Mouse (Mus musculus): Measurements from ENCODE around the gene Tmem59l. TPM values are rescaled to one million over a fixed set of nuclear protein-coding genes. Genes with fewer than 3 reads are reported as not detected.

The Tmem59l gene
- polyA plus RNA-seq, 1 experiment from 2014 or later = 6.6 TPM

GRCm38 (mm10) chr8:70493692-70494415, 6.7 kb upstream of the Tmem59l start:
- ATAC-seq (ENCODE audit: borderline replicate concordance, extremely low read depth, low FRiP score, low TSS enrichment) = no peak
- peak overlapping the region; percentile 97 for H3K27ac ChIP-seq
- peak overlapping the region; percentile 63 for H3K9ac ChIP-seq
- H3K27me3 ChIP-seq = peaks cover 97% of the 10 kb centered on the region
- peak overlapping the region; percentile 82 for H3K4me2 ChIP-seq
- H3K4me3 ChIP-seq = peak overlapping the region; percentile 54
- H3K4me1 ChIP-seq = peaks cover 59% of the 10 kb centered on the region
- under 1% methylated on average over 44 of the region's 47 CpGs for WGBS
- H3K36me3 ChIP-seq = no peaks in the 10 kb centered on the region
- H3K9me3 ChIP-seq = no peaks in the 10 kb centered on the region

DNA sequence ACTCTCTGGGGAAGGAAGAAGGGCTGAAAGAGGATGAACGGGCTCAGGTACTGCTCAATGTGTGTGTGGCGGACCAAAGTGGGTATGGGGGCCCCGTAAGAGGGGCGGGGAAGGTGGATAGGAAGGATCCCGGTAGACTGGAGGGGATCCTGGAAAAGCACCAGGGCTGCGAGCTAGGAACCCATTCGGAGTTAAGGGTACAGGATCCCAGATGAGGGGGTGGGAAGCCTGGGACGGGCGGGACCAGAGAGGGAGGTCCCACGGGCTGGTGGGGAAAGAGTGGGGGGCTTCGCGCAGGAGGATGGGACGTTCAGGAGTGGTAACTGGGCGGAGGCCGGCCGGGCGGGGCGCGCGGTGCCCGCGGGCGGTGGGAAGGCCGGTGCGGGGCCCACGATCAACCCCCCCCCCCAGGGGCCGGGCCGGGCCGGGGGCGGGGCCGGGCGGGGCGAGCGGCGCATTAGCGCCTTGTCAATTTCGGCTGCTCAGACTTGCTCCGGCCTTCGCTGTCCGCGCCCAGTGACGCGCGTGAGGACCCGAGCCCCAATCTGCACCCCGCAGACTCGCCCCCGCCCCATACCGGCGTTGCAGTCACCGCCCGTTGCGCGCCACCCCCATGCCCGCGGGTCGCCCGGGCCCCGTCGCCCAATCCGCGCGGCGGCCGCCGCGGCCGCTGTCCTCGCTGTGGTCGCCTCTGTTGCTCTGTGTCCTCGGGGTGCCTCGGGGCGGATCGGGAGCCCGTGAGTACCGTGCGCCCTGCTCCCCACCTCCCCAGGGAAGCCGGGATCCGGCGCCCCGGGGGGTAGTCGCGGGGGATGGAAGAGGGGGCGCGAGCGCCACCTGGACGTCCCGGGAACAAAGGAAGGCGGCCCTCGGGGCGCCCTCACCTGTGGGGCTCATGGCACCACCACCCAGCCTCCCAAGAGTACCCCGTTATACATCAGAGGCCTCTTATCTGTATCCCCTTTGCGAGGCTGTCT, 5.8 kb upstream of the Tmem59l start, which contains the start of gene Crlf1:
Crlf1 (plus strand) TSS at position 495 of the 977 bp plus-strand sequence.
- Histone ChIP-seq H3K4me3 (peak within 1 kb of the TSS; percentile 54), H3K27me3 (peaks cover 97% of the 10 kb centered on the region), H3K4me1 (peaks cover 68% of the 10 kb centered on the region), H3K36me3 (no peaks in the 10 kb centered on the region), H3K9me3 (no peaks in the 10 kb centered on the region), H3K27ac (peak within 1 kb of the TSS; percentile 97), H3K9ac (peak within 1 kb of the TSS; percentile 63), H3K4me2 (peak within 1 kb of the TSS; percentile 82)
- WGBS = under 1% methylated on average over 53 of the region's 93 CpGs
- peak; percentile 16; the same call in 1 of the 2 replicates for ATAC-seq (ENCODE audit: borderline replicate concordance, extremely low read depth, low FRiP score, low TSS enrichment)

DNA sequence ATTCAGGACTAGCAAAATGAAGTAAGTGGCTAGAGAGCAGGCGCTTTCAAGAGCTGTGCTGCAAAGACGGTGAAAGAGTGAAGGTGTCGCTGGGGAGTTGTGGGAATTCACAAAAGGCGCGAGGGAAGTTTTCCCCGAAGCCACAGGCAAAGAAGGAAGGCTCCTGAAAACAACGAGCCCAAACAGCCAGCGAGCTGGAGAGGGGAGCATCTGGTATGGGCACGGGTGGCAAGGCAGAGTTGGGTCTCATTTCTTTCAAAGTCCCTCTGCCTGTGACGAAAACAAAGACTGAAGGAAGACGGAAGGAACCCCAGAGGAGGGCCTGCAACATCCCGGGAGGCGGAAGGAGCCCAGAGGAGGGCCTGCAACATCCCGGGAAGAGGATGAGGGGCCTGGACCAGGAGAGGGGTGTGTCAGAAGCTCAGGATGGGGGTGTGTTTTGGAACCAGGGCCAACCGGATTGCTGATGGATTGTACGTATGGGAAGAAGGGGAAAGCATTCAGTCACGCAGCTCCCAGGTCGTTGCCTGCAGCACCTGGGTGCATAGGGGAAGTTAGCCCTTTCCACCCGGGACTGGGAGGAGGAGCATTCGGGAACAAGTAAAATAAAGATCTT, 3.8 kb upstream of the Tmem59l start:
- peak overlapping the region; percentile 54; the same call in 1 of the 2 replicates for H3K4me3 ChIP-seq
- ATAC-seq (ENCODE audit: borderline replicate concordance, extremely low read depth, low FRiP score, low TSS enrichment) = no peak
- peak overlapping the region; percentile 97 for H3K27ac ChIP-seq
- H3K36me3 ChIP-seq = no peaks in the 10 kb centered on the region
- H3K9ac ChIP-seq = no peak overlapping the region
- H3K4me2 ChIP-seq = peak overlapping the region; percentile 82
- no peaks in the 10 kb centered on the region for H3K9me3 ChIP-seq
- H3K27me3 ChIP-seq = peaks cover 98% of the 10 kb centered on the region
- peaks cover 81% of the 10 kb centered on the region for H3K4me1 ChIP-seq
- WGBS = 5% methylated on average over 20 of the region's 20 CpGs

DNA sequence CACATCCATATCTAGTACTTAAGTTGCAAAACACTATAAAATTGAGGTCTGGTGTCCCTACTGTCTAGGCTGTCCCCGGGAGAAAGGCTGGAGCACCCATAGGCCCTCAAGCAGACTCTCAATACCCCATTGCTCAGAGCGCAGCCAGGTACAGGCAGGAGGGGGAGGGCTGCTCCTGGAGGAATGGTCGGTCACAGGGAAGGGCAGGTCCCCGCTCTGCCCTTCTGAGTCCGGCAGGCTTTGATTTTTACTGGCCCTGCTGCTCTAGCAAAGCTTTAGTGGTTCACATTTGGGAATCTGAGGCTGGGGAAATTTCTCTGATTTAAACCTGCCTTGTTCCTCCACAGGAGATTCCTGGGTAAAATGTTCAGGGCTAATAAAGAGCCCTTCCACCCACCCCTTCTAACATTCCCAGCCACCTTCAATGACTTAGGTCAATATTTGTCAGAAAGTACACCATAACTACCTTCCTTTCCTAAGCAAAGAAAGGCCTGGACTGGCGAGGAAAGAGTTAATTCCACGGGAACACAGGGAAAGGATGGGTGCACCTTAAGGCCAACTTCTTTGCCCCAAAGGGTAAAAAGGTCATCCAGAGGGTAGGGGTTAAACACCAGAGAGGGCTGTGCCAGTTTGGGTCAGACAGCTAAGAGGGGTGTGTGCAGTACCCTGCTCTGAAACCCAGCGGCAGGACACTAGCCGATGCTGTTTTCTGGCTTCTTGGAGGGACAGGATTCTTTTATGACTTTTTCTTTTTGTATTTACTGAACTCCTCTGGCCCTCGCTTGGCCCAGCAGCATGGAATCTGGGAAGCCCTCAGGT, 3.1 kb upstream of the Tmem59l start:
- H3K27ac ChIP-seq = peak overlapping the region; percentile 97
- H3K4me3 ChIP-seq = peak overlapping the region; percentile 54; the same call in 1 of the 2 replicates
- H3K9ac ChIP-seq = peak overlapping the region; percentile 33; the same call in 1 of the 2 replicates
- no peak for ATAC-seq (ENCODE audit: borderline replicate concordance, extremely low read depth, low FRiP score, low TSS enrichment)
- 14% methylated on average over 10 of the region's 10 CpGs for WGBS
- peak overlapping the region; percentile 82 for H3K4me2 ChIP-seq
- peaks cover 74% of the 10 kb centered on the region for H3K4me1 ChIP-seq
- H3K27me3 ChIP-seq = peaks cover 98% of the 10 kb centered on the region
- H3K9me3 ChIP-seq = no peaks in the 10 kb centered on the region
- no peaks in the 10 kb centered on the region for H3K36me3 ChIP-seq

DNA sequence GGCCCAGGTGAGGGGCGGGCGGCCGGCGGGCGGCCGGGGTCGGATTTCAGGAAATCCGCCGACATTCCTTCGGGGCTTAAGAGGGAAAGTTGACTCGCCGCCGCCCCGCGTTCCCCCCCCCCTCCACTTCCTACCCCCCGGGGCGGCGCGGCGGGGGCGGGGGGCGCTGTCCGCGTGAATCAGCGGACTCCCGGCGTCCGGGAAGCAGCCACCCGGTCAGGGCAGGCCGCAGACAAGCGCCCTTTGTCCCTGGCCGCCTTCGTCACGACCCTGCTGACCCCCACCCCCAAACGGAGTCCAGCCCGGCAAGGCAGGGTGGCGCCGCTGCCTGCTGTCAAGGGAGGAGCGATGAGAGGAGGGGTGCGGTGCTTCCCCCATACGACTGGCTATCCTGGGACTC, 2.4 kb upstream of the Tmem59l start:
- Histone ChIP-seq H3K27ac (peak overlapping the region; percentile 97), H3K27me3 (peaks cover 98% of the 10 kb centered on the region), H3K4me1 (peaks cover 71% of the 10 kb centered on the region), H3K9ac (peak overlapping the region; percentile 33), H3K9me3 (no peaks in the 10 kb centered on the region), H3K4me2 (peak overlapping the region; percentile 82), H3K4me3 (peak overlapping the region; percentile 32), H3K36me3 (no peaks in the 10 kb centered on the region)
- under 1% methylated on average over 35 of the region's 41 CpGs for WGBS
- no peak for ATAC-seq (ENCODE audit: borderline replicate concordance, extremely low read depth, low FRiP score, low TSS enrichment)

DNA sequence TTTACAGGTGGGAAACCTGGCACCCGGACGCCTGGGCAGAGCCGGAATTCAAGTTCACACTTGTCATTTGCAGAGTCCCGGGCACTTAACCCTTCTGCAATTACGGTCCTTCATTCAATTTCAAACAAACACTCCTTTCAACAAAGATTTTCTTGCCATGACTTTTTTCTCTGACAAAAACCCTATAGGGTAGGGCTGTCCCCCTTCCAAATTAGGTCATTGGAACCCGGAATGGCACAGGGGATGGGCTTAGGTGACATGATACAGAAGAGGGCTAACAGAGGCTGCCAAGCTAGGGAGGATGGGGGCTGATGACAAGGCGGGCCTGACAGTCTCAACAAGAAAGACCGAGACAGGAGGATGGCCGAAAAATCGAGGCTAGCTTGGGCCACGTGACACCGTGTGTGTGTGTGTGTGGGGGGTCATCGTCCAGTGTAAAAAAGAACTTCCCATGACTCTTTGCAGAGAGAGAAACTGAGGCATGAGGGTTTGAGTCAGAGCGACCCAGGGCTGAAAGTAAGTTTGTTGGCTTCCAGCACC, 1.8 kb upstream of the Tmem59l start:
- Histone ChIP-seq H3K36me3 (no peaks in the 10 kb centered on the region), H3K4me1 (peaks cover 76% of the 10 kb centered on the region), H3K27ac (peak overlapping the region; percentile 97)

GRCm38 (mm10) chr8:70487993-70488796, 1.0 kb upstream of the Tmem59l start:
- Histone ChIP-seq H3K27me3 (peaks cover 95% of the 10 kb centered on the region), H3K27ac (peak overlapping the region; percentile 97), H3K9ac (peak overlapping the region; percentile 8; the same call in 1 of the 2 replicates)

More for the DNA sequence above, 1.8 kb upstream of the Tmem59l start:
- Histone ChIP-seq H3K9me3 (no peaks in the 10 kb centered on the region), H3K27me3 (peaks cover 98% of the 10 kb centered on the region), H3K9ac (peak overlapping the region; percentile 33), H3K4me2 (peak overlapping the region; percentile 82), H3K4me3 (peak overlapping the region; percentile 32)
- ATAC-seq (ENCODE audit: borderline replicate concordance, extremely low read depth, low FRiP score, low TSS enrichment) = no peak
- WGBS = 2% methylated on average over 14 of the region's 14 CpGs

GRCm38 (mm10) chr8:70486191-70486681, 922 bp downstream of the Tmem59l start:
- WGBS = 49% methylated on average over 7 of the region's 7 CpGs
- Histone ChIP-seq H3K4me3 (no peak overlapping the region), H3K9me3 (no peaks in the 10 kb centered on the region), H3K4me1 (peaks cover 60% of the 10 kb centered on the region), H3K36me3 (no peaks in the 10 kb centered on the region), H3K27me3 (peaks cover 77% of the 10 kb centered on the region), H3K4me2 (no peak overlapping the region), H3K27ac (no peak overlapping the region), H3K9ac (no peak overlapping the region)
- no peak for ATAC-seq (ENCODE audit: borderline replicate concordance, extremely low read depth, low FRiP score, low TSS enrichment)

More at GRCm38 (mm10) chr8:70487993-70488796, 1.0 kb upstream of the Tmem59l start:
- 4% methylated on average over 55 of the region's 55 CpGs for whole genome bisulfite sequencing
- peaks cover 75% of the 10 kb centered on the region for H3K4me1 ChIP-seq
- H3K4me3 ChIP-seq = peak overlapping the region; percentile 13
- no peaks in the 10 kb centered on the region for H3K36me3 ChIP-seq
- H3K9me3 ChIP-seq = no peaks in the 10 kb centered on the region
- no peak for ATAC-seq (ENCODE audit: borderline replicate concordance, extremely low read depth, low FRiP score, low TSS enrichment)
- peak overlapping the region; percentile 82 for H3K4me2 ChIP-seq

- 54% methylated on average over 2 of the region's 2 CpGs for WGBS
- ATAC-seq (ENCODE audit: borderline replicate concordance, extremely low read depth, low FRiP score, low TSS enrichment) = peak; percentile 63
- peak overlapping the region; percentile 85 for H3K27ac ChIP-seq
- no peaks in the 10 kb centered on the region for H3K9me3 ChIP-seq
- peaks cover 47% of the 10 kb centered on the region for H3K27me3 ChIP-seq
- no peak overlapping the region for H3K4me3 ChIP-seq
- no peak overlapping the region for H3K4me2 ChIP-seq
- no peak overlapping the region for H3K9ac ChIP-seq
- peaks cover 30% of the 10 kb centered on the region for H3K4me1 ChIP-seq
- no peaks in the 10 kb centered on the region for H3K36me3 ChIP-seq
Observed at GRCm38 (mm10) chr8:70482943-70483342, 4.2 kb downstream of the Tmem59l start.

GRCm38 (mm10) chr8:70481908-70482307, 5.2 kb downstream of the Tmem59l start:
- Histone ChIP-seq H3K27me3 (peaks cover 39% of the 10 kb centered on the region), H3K27ac (peak overlapping the region; percentile 85; the same call in 1 of the 2 replicates)
- 73% methylated on average over 3 of the region's 3 CpGs for WGBS

More at GRCm38 (mm10) chr8:70481908-70482307, 5.2 kb downstream of the Tmem59l start:
- Histone ChIP-seq H3K9ac (no peak overlapping the region), H3K4me3 (no peak overlapping the region), H3K36me3 (no peaks in the 10 kb centered on the region), H3K4me1 (peaks cover 33% of the 10 kb centered on the region), H3K4me2 (no peak overlapping the region), H3K9me3 (no peaks in the 10 kb centered on the region)
- ATAC-seq (ENCODE audit: borderline replicate concordance, extremely low read depth, low FRiP score, low TSS enrichment) = no peak

All from lung, embryonic 15.5 days (tissue).